Mouse (Mus musculus) yolk sac, embryonic 10.5 days (tissue): ENCODE measurements at regions not wholly inside any gene's neighbourhood (a gene's known extent, or its start where the extent isn't known, plus 50 kb on each side); places are given as distances from the start of the nearest gene placed in this dataset.

Experiments used
- DNase-seq: peaks from one replicate; pipeline ENCODE4 v3.0.0-alpha.2; 2017; ENCODE audit warnings: low spot score

- DNase-seq = no peak
Observed at GRCm38 (mm10) chr4:84222805-84223335, 452.2 kb downstream of the Bnc2 start.

GRCm38 (mm10) chr4:84224556-84224955, 450.5 kb downstream of the Bnc2 start:
- no peak for DNase-seq
